Mouse (Mus musculus) spleen, adult 2 months (tissue): ENCODE data around the gene Gm29427.

Experiments
- CTCF ChIP-seq: fragments of 200-500 bp; IDR thresholded peaks from 2 replicates; pipeline ENCODE4 v1.5.1; 2011; ENCODE audit warnings: mild to moderate bottlenecking, inconsistent platforms; ENCODE audit not compliant: insufficient read depth, insufficient read length, insufficient replicate concordance; ENCODE audit errors: extremely low read depth
- POLR2A ChIP-seq: fragments of 200-500 bp; IDR thresholded peaks from 2 replicates; pipeline ENCODE4 v1.6.1; 2011; ENCODE audit warnings: low read depth, low read length, inconsistent platforms

- TF ChIP-seq CTCF, result no peak
- TF ChIP-seq POLR2A, result no peak
Observed at GRCm38 (mm10) chr1:130716513-130717290, 1.1 kb upstream of the Gm29427 start.
